Mouse (Mus musculus): ENCODE measurements at regions not wholly inside any gene's neighbourhood (a gene's known extent, or its start where the extent isn't known, plus 50 kb on each side); places are given as distances from the start of the nearest gene placed in this dataset.

GRCm38 (mm10) chr11:31803319-31803891 is 68.6 kb upstream of the Cpeb4 start:
- ATAC-seq (replicated peaks; ENCODE audit: low FRiP score, low read depth) (peak; percentile 41), DNase-seq (ENCODE audit: low spot score) (no peak)
- Histone ChIP-seq H3K27ac (peak overlapping the region; percentile 60; the same call in 1 of the 2 replicates), H3K27me3 (ENCODE audit: insufficient read depth, low read length) (no peaks in the 10 kb centered on the region), H3K9ac (ENCODE audit: low read depth, low read length) (no peak overlapping the region), H3K4me3 (replicated peaks; ENCODE audit: low read depth, low read length) (no peak overlapping the region), H3K36me3 (ENCODE audit: insufficient read depth, low read length) (no peaks in the 10 kb centered on the region), H3K4me2 (ENCODE audit: low read length) (no peak overlapping the region), H3K9me3 (replicated peaks; ENCODE audit: low read length) (no peaks in the 10 kb centered on the region), H3K4me1 (replicated peaks; ENCODE audit: insufficient read depth, low read length) (peaks cover 4% of the 10 kb centered on the region; the same call in 1 of the 2 replicates)
- WGBS = 39% methylated on average over 3 of the region's 3 CpGs
- TF ChIP-seq CTCF (IDR thresholded peaks at IDR 0.05; ENCODE audit: low read depth) = no peak

GRCm38 (mm10) chr11:31804518-31804917 is 67.5 kb upstream of the Cpeb4 start:
- ATAC-seq (replicated peaks; ENCODE audit: low FRiP score, low read depth) (no peak), DNase-seq (ENCODE audit: low spot score) (no peak)
- peaks cover 8% of the 10 kb centered on the region for H3K4me1 ChIP-seq (replicated peaks; ENCODE audit: insufficient read depth, low read length)
- TF ChIP-seq CTCF (IDR thresholded peaks at IDR 0.05; ENCODE audit: low read depth) = no peak
- no peak overlapping the region for H3K9ac ChIP-seq (ENCODE audit: low read depth, low read length)
- 87% methylated on average over 6 of the region's 6 CpGs for WGBS
- no peak overlapping the region for H3K4me2 ChIP-seq (ENCODE audit: low read length)
- no peaks in the 10 kb centered on the region for H3K9me3 ChIP-seq (replicated peaks; ENCODE audit: low read length)
- no peak overlapping the region for H3K4me3 ChIP-seq (replicated peaks; ENCODE audit: low read depth, low read length)
- no peaks in the 10 kb centered on the region for H3K36me3 ChIP-seq (ENCODE audit: insufficient read depth, low read length)
- no peaks in the 10 kb centered on the region for H3K27me3 ChIP-seq (ENCODE audit: insufficient read depth, low read length)
- H3K27ac ChIP-seq = peak overlapping the region; percentile 60; the same call in 1 of the 2 replicates

GRCm38 (mm10) chr11:31807461-31808215 is 64.4 kb upstream of the Cpeb4 start:
- no peak overlapping the region for H3K4me3 ChIP-seq (replicated peaks; ENCODE audit: low read depth, low read length)
- TF ChIP-seq CTCF (IDR thresholded peaks at IDR 0.05; ENCODE audit: low read depth) = no peak
- 73% methylated on average over 8 of the region's 8 CpGs for WGBS
- H3K4me2 ChIP-seq (ENCODE audit: low read length) = no peak overlapping the region
- ATAC-seq (replicated peaks; ENCODE audit: low FRiP score, low read depth) (peak; percentile 75), DNase-seq (ENCODE audit: low spot score) (no peak)
- H3K27ac ChIP-seq = peak overlapping the region; percentile 62
- H3K9ac ChIP-seq (ENCODE audit: low read depth, low read length) = no peak overlapping the region
- H3K4me1 ChIP-seq (replicated peaks; ENCODE audit: insufficient read depth, low read length) = peaks cover 10% of the 10 kb centered on the region
- no peaks in the 10 kb centered on the region for H3K27me3 ChIP-seq (ENCODE audit: insufficient read depth, low read length)
- no peaks in the 10 kb centered on the region for H3K36me3 ChIP-seq (ENCODE audit: insufficient read depth, low read length)
- no peaks in the 10 kb centered on the region for H3K9me3 ChIP-seq (replicated peaks; ENCODE audit: low read length)

- no peak for TF ChIP-seq CTCF (IDR thresholded peaks at IDR 0.05; ENCODE audit: low read depth)
- 0 out of 2 replicates have a peak, but pooled peaks have one; percentile 17 for ATAC-seq (replicated peaks; ENCODE audit: low FRiP score, low read depth)
- 63% methylated on average over 5 of the region's 5 CpGs for WGBS
Measured at GRCm38 (mm10) chr11:31808216-31808838, 63.7 kb upstream of the Cpeb4 start.

GRCm38 (mm10) chr11:31810011-31810786 is 61.8 kb upstream of the Cpeb4 start:
- H3K27me3 ChIP-seq (ENCODE audit: insufficient read depth, low read length) = no peaks in the 10 kb centered on the region
- no peak for ATAC-seq (replicated peaks; ENCODE audit: low FRiP score, low read depth)
- H3K36me3 ChIP-seq (ENCODE audit: insufficient read depth, low read length) = no peaks in the 10 kb centered on the region
- peaks cover 10% of the 10 kb centered on the region; the same call in 1 of the 2 replicates for H3K4me1 ChIP-seq (replicated peaks; ENCODE audit: insufficient read depth, low read length)
- TF ChIP-seq CTCF (IDR thresholded peaks at IDR 0.05; ENCODE audit: low read depth) = peak; percentile 21; the same call in 1 of the 2 replicates
- H3K9me3 ChIP-seq (replicated peaks; ENCODE audit: low read length) = no peaks in the 10 kb centered on the region
- H3K27ac ChIP-seq = no peak overlapping the region
- 33% methylated on average over 7 of the region's 7 CpGs for WGBS
- no peak overlapping the region for H3K4me2 ChIP-seq (ENCODE audit: low read length)
- no peak for DNase-seq (ENCODE audit: low spot score)
- H3K4me3 ChIP-seq (replicated peaks; ENCODE audit: low read depth, low read length) = no peak overlapping the region
- H3K9ac ChIP-seq (ENCODE audit: low read depth, low read length) = no peak overlapping the region

More at GRCm38 (mm10) chr11:31808216-31808838, 63.7 kb upstream of the Cpeb4 start:
- no peaks in the 10 kb centered on the region for H3K27me3 ChIP-seq (ENCODE audit: insufficient read depth, low read length)
- peaks cover 10% of the 10 kb centered on the region; the same call in 1 of the 2 replicates for H3K4me1 ChIP-seq (replicated peaks; ENCODE audit: insufficient read depth, low read length)
- peak overlapping the region; percentile 62 for H3K27ac ChIP-seq
- no peaks in the 10 kb centered on the region for H3K9me3 ChIP-seq (replicated peaks; ENCODE audit: low read length)
- DNase-seq (ENCODE audit: low spot score) = no peak
- H3K4me2 ChIP-seq (ENCODE audit: low read length) = no peak overlapping the region
- H3K36me3 ChIP-seq (ENCODE audit: insufficient read depth, low read length) = no peaks in the 10 kb centered on the region
- no peak overlapping the region for H3K9ac ChIP-seq (ENCODE audit: low read depth, low read length)
- no peak overlapping the region for H3K4me3 ChIP-seq (replicated peaks; ENCODE audit: low read depth, low read length)

GRCm38 (mm10) chr11:31812215-31812614 is 59.8 kb upstream of the Cpeb4 start:
- 68% methylated on average over 9 of the region's 9 CpGs for WGBS
- no peak for TF ChIP-seq CTCF (IDR thresholded peaks at IDR 0.05; ENCODE audit: low read depth)
- H3K36me3 ChIP-seq (ENCODE audit: insufficient read depth, low read length) = no peaks in the 10 kb centered on the region
- H3K4me2 ChIP-seq (ENCODE audit: low read length) = no peak overlapping the region
- H3K9me3 ChIP-seq (replicated peaks; ENCODE audit: low read length) = no peaks in the 10 kb centered on the region
- no peak overlapping the region for H3K4me3 ChIP-seq (replicated peaks; ENCODE audit: low read depth, low read length)
- no peak overlapping the region for H3K9ac ChIP-seq (ENCODE audit: low read depth, low read length)
- no peaks in the 10 kb centered on the region for H3K27me3 ChIP-seq (ENCODE audit: insufficient read depth, low read length)
- ATAC-seq (replicated peaks; ENCODE audit: low FRiP score, low read depth) (no peak), DNase-seq (ENCODE audit: low spot score) (no peak)
- peaks cover 14% of the 10 kb centered on the region; the same call in 1 of the 2 replicates for H3K4me1 ChIP-seq (replicated peaks; ENCODE audit: insufficient read depth, low read length)
- H3K27ac ChIP-seq = no peak overlapping the region

All from kidney, postnatal 0 days (tissue).